Mouse (Mus musculus) midbrain, embryonic 13.5 days (tissue): Measurements from ENCODE around the gene Stmn1. TPM values are rescaled to one million over a fixed set of nuclear protein-coding genes. Genes with fewer than 3 reads are reported as not detected.
"Not testable (repeated sequence)": the region's sequence is repeated elsewhere in the genome, so short reads cannot be mapped to it uniquely, and the experiment has no call there.

Experiments used
- ATAC-seq: fragments of 200-750 bp; cut with Nextera tagmentation; 2 replicates; pipeline ENCODE4 v1.8.0; 2017; ENCODE audit warnings: mild to moderate bottlenecking, moderate TSS enrichment, moderate library complexity
- H3K27ac ChIP-seq: fragments of 300-500 bp; sonication (generic); 2 replicates; pipeline ENCODE4 v1.5.1; 2015; ENCODE audit warnings: inconsistent platforms, mild to moderate bottlenecking, moderate library complexity
- H3K27me3 ChIP-seq: fragments of 300-500 bp; sonication (generic); 2 replicates; pipeline ENCODE4 v1.6.1; 2015; ENCODE audit warnings: mild to moderate bottlenecking, inconsistent platforms
- H3K36me3 ChIP-seq: fragments of 300-500 bp; sonication (generic); 2 replicates; pipeline ENCODE4 v1.6.1; 2015; ENCODE audit warnings: mild to moderate bottlenecking, inconsistent platforms
- H3K4me1 ChIP-seq: fragments of 300-500 bp; sonication (generic); replicated peaks from 2 replicates; pipeline ENCODE4 v1.6.1; 2015; ENCODE audit warnings: inconsistent platforms
- H3K4me2 ChIP-seq: fragments of 300-500 bp; sonication (generic); replicated peaks from 2 replicates; pipeline ENCODE4 v1.6.1; 2015; ENCODE audit warnings: moderate library complexity, mild to moderate bottlenecking, inconsistent platforms
- H3K4me3 ChIP-seq: fragments of 300-500 bp; sonication (generic); replicated peaks from 2 replicates; pipeline ENCODE4 v1.5.1; 2015; ENCODE audit warnings: mild to moderate bottlenecking, inconsistent platforms
- H3K9ac ChIP-seq: fragments of 300-500 bp; sonication (generic); replicated peaks from 2 replicates; pipeline ENCODE4 v1.6.1; 2015; ENCODE audit warnings: mild to moderate bottlenecking, inconsistent platforms
- H3K9me3 ChIP-seq: fragments of 300-500 bp; sonication (generic); 2 replicates; pipeline ENCODE4 v1.6.1; 2016; ENCODE audit warnings: mild to moderate bottlenecking, inconsistent platforms
- WGBS: fragments of 180-500 bp; shearing (Covaris S2); methylation state at CpG from one replicate; pipeline ENCODE4 v1.1.7; 2015; 5-methylcytosine and 5-hydroxymethylcytosine counted together
- polyA plus RNA-seq: library from polyadenylated mRNA; unstranded; fragments of >200 nt; fragmentation: Nextera tagmentation; extraction: Ambion mirVana; gene quantifications from 2 replicates; pipeline ENCODE4 v1.2.1, GENCODE M21; 2015

Stmn1 gene
- polyA plus RNA-seq, 1 experiment from 2014 or later, result 7,568 TPM

- H3K9me3 ChIP-seq, H3K9ac ChIP-seq, H3K27me3 ChIP-seq, H3K36me3 ChIP-seq, ATAC-seq, H3K4me2 ChIP-seq, H3K27ac ChIP-seq, H3K4me3 ChIP-seq: not testable (repeated sequence)
- 94% methylated on average over 6 of the region's 6 CpGs for WGBS
- peaks cover 36% of the 10 kb centered on the region for H3K4me1 ChIP-seq
Observed at GRCm38 (mm10) chr4:134494161-134494560, 26.0 kb downstream of the Stmn1 start.

GRCm38 (mm10) chr4:134494780-134495545, 26.8 kb downstream of the Stmn1 start:
- 67% methylated on average over 16 of the region's 16 CpGs for WGBS

GRCm38 (mm10) chr4:134495546-134495923, 27.4 kb downstream of the Stmn1 start:
- no peaks in the 10 kb centered on the region for H3K9me3 ChIP-seq
- H3K36me3 ChIP-seq, result no peaks in the 10 kb centered on the region
- no peak overlapping the region for H3K27ac ChIP-seq
- no peak overlapping the region for H3K9ac ChIP-seq
- ATAC-seq, result no peak
- WGBS, result 63% methylated on average over 5 of the region's 5 CpGs
- no peak overlapping the region for H3K4me2 ChIP-seq
- H3K4me1 ChIP-seq, result peaks cover 36% of the 10 kb centered on the region
- H3K27me3 ChIP-seq, result 0 out of 2 replicates have a peak, but pooled peaks cover 7% of the 10 kb centered on the region
- H3K4me3 ChIP-seq, result no peak overlapping the region

More at GRCm38 (mm10) chr4:134494780-134495545, 26.8 kb downstream of the Stmn1 start:
- H3K4me1 ChIP-seq, result peaks cover 36% of the 10 kb centered on the region
- no peaks in the 10 kb centered on the region for H3K36me3 ChIP-seq
- no peaks in the 10 kb centered on the region for H3K9me3 ChIP-seq
- no peak overlapping the region for H3K4me2 ChIP-seq
- no peak overlapping the region for H3K9ac ChIP-seq
- H3K27me3 ChIP-seq, result 0 out of 2 replicates have a peak, but pooled peaks cover 7% of the 10 kb centered on the region
- ATAC-seq, result peak; percentile 53; the same call in 1 of the 2 replicates
- no peak overlapping the region for H3K4me3 ChIP-seq
- no peak overlapping the region for H3K27ac ChIP-seq

GRCm38 (mm10) chr4:134496595-134497210, 28.6 kb downstream of the Stmn1 start, which contains the start of gene Paqr7:
TSS of gene Paqr7 (plus strand) at chr4:134496697.
- Histone ChIP-seq H3K4me3 (peak within 1 kb of the TSS; percentile 55), H3K4me1 (peaks cover 36% of the 10 kb centered on the region), H3K27ac (peak within 1 kb of the TSS; percentile 7; the same call in 1 of the 2 replicates), H3K27me3 (0 out of 2 replicates have a peak, but pooled peaks cover 7% of the 10 kb centered on the region), H3K9me3 (no peaks in the 10 kb centered on the region), H3K9ac (peak within 1 kb of the TSS; percentile 76), H3K36me3 (no peaks in the 10 kb centered on the region), H3K4me2 (peak within 1 kb of the TSS; percentile 89)
- 4% methylated on average over 35 of the region's 35 CpGs for WGBS
- ATAC-seq, result peak; percentile 88

GRCm38 (mm10) chr4:134497223-134497622, 29.1 kb downstream of the Stmn1 start:
- peaks cover 36% of the 10 kb centered on the region for H3K4me1 ChIP-seq
- no peaks in the 10 kb centered on the region for H3K36me3 ChIP-seq
- H3K4me3 ChIP-seq, result peak overlapping the region; percentile 55
- 13% methylated on average over 6 of the region's 6 CpGs for WGBS
- 0 out of 2 replicates have a peak overlapping the region, but pooled peaks have one; percentile 7 for H3K27ac ChIP-seq
- peak overlapping the region; percentile 89 for H3K4me2 ChIP-seq
- peak; percentile 65 for ATAC-seq
- 0 out of 2 replicates have a peak, but pooled peaks cover 7% of the 10 kb centered on the region for H3K27me3 ChIP-seq
- peak overlapping the region; percentile 76 for H3K9ac ChIP-seq
- H3K9me3 ChIP-seq, result no peaks in the 10 kb centered on the region

- H3K27me3 ChIP-seq, result 0 out of 2 replicates have a peak, but pooled peaks cover 7% of the 10 kb centered on the region
- ATAC-seq, result no peak
- 74% methylated on average over 12 of the region's 12 CpGs for WGBS
- H3K27ac ChIP-seq, result no peak overlapping the region
- no peaks in the 10 kb centered on the region for H3K36me3 ChIP-seq
- peak overlapping the region; percentile 89 for H3K4me2 ChIP-seq
- H3K4me1 ChIP-seq, result peaks cover 36% of the 10 kb centered on the region
- H3K9ac ChIP-seq, result peak overlapping the region; percentile 76; the same call in 1 of the 2 replicates
- H3K9me3 ChIP-seq, result no peaks in the 10 kb centered on the region
- H3K4me3 ChIP-seq, result no peak overlapping the region
Observed at GRCm38 (mm10) chr4:134497986-134498731, 30.0 kb downstream of the Stmn1 start.

- not testable (repeated sequence) for H3K27ac ChIP-seq, H3K9ac ChIP-seq, H3K36me3 ChIP-seq, ATAC-seq, H3K4me2 ChIP-seq, H3K4me3 ChIP-seq, H3K27me3 ChIP-seq, H3K9me3 ChIP-seq
- peaks cover 36% of the 10 kb centered on the region for H3K4me1 ChIP-seq
- WGBS, result 88% methylated on average over 6 of the region's 6 CpGs
Observed at GRCm38 (mm10) chr4:134498983-134499382, 30.9 kb downstream of the Stmn1 start.

GRCm38 (mm10) chr4:134501095-134501494, 33.0 kb downstream of the Stmn1 start:
- H3K27me3 ChIP-seq, result 0 out of 2 replicates have a peak, but pooled peaks cover 2% of the 10 kb centered on the region
- H3K4me2 ChIP-seq, result no peak overlapping the region
- no peak overlapping the region for H3K27ac ChIP-seq
- H3K4me1 ChIP-seq, result peaks cover 22% of the 10 kb centered on the region
- H3K36me3 ChIP-seq, result no peaks in the 10 kb centered on the region
- 92% methylated on average over 6 of the region's 6 CpGs for WGBS
- no peak for ATAC-seq
- no peak overlapping the region for H3K4me3 ChIP-seq
- H3K9ac ChIP-seq, result no peak overlapping the region
- H3K9me3 ChIP-seq, result no peaks in the 10 kb centered on the region

- H3K9ac ChIP-seq, result no peak overlapping the region
- H3K27me3 ChIP-seq, result no peaks in the 10 kb centered on the region
- no peaks in the 10 kb centered on the region for H3K9me3 ChIP-seq
- no peak overlapping the region for H3K27ac ChIP-seq
- H3K4me1 ChIP-seq, result no peaks in the 10 kb centered on the region
- H3K4me2 ChIP-seq, result no peak overlapping the region
- H3K36me3 ChIP-seq, result peaks cover 12% of the 10 kb centered on the region
- ATAC-seq, result no peak
- WGBS, result 82% methylated on average over 4 of the region's 4 CpGs
- H3K4me3 ChIP-seq, result no peak overlapping the region
Observed at GRCm38 (mm10) chr4:134503686-134504357, 35.7 kb downstream of the Stmn1 start.

- H3K27me3 ChIP-seq, result no peaks in the 10 kb centered on the region
- no peaks in the 10 kb centered on the region for H3K4me1 ChIP-seq
- ATAC-seq, result no peak
- H3K4me3 ChIP-seq, result no peak overlapping the region
- H3K27ac ChIP-seq, result no peak overlapping the region
- H3K4me2 ChIP-seq, result no peak overlapping the region
- H3K9me3 ChIP-seq, result no peaks in the 10 kb centered on the region
- 91% methylated on average over 4 of the region's 4 CpGs for WGBS
- peaks cover 12% of the 10 kb centered on the region for H3K36me3 ChIP-seq
- no peak overlapping the region for H3K9ac ChIP-seq
Observed at GRCm38 (mm10) chr4:134505303-134505789, 37.2 kb downstream of the Stmn1 start.

GRCm38 (mm10) chr4:134505966-134506594, 38.0 kb downstream of the Stmn1 start:
- Histone ChIP-seq H3K4me2 (no peak overlapping the region), H3K9me3 (no peaks in the 10 kb centered on the region), H3K4me1 (peaks cover 2% of the 10 kb centered on the region), H3K4me3 (no peak overlapping the region), H3K27ac (no peak overlapping the region), H3K27me3 (no peaks in the 10 kb centered on the region), H3K36me3 (peaks cover 12% of the 10 kb centered on the region), H3K9ac (no peak overlapping the region)
- 82% methylated on average over 3 of the region's 4 CpGs for WGBS
- no peak for ATAC-seq
